In the genomic region with DNA sequence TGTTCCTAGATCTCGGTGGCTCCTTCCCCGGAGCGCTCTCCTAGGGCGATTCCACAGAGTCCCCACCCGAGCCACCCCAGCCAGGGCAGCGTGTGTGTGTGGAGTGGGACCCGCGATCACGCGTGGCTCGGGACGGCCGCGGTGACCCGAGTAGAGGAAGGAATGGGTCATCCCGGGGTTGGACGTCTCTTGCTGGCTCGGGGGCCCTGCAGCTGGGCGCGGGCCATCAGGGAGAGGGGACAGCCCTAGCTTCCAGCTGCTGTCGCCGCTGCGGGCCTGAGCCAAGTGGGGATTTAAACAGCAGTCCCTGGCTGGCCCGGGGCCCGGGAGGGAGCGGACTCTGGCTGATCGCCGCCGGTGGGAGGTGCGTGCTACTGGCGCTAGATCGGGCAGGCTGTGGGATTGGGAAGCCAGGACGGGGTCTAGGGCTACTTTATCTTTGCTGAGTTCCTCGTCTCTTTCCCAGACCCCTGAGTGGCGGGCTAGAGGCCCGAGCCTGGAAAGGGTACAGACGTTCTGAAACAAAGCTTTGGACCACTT, we compare ENCODE assay signal across 8 mouse cellular contexts. TPM values are rescaled to one million over a fixed set of nuclear protein-coding genes. Genes with fewer than 3 reads are reported as not detected.
A peak's percentile ranks its signal among the peaks of the same experiment; 100 is the strongest.
DNase-seq lines count a peak whose midpoint lies in the region; ATAC-seq and TF ChIP-seq lines count a peak whose summit lies in the region.

No protein-coding gene starts in this region.

- peaks cover 5% of the 10 kb centered on the region for H3K36me3 ChIP-seq in embryonic facial prominence, embryonic 15.5 days
- H3K36me3 ChIP-seq in heart, embryonic 10.5 days, result peaks cover 22% of the 10 kb centered on the region
- peaks cover 19% of the 10 kb centered on the region for H3K36me3 ChIP-seq in kidney, embryonic 15.5 days
- peaks cover 15% of the 10 kb centered on the region for H3K36me3 ChIP-seq in limb, embryonic 15.5 days
- no peaks in the 10 kb centered on the region for H3K36me3 ChIP-seq in midbrain, postnatal 0 days (ENCODE audit: insufficient read depth, low read length)

- H3K4me2 ChIP-seq in embryonic facial prominence, embryonic 15.5 days (replicated peaks), result peak overlapping the region; percentile 50
- peak overlapping the region; percentile 60 for H3K4me2 ChIP-seq in kidney, embryonic 15.5 days
- peak overlapping the region; percentile 45 for H3K4me2 ChIP-seq in limb, embryonic 15.5 days
- H3K4me2 ChIP-seq in midbrain, postnatal 0 days (ENCODE audit: low read depth, low read length, poor library complexity, severe bottlenecking), result peak overlapping the region; percentile 78

- no peaks in the 10 kb centered on the region for H3K9me3 ChIP-seq in embryonic facial prominence, embryonic 15.5 days (replicated peaks)
- H3K9me3 ChIP-seq in heart, embryonic 10.5 days, result no peaks in the 10 kb centered on the region
- no peaks in the 10 kb centered on the region for H3K9me3 ChIP-seq in kidney, embryonic 15.5 days (replicated peaks)
- no peaks in the 10 kb centered on the region for H3K9me3 ChIP-seq in limb, embryonic 15.5 days
- no peaks in the 10 kb centered on the region for H3K9me3 ChIP-seq in midbrain, postnatal 0 days (ENCODE audit: low read length)

- no peak for TF ChIP-seq CTCF in bone marrow macrophage, adult 2 months (IDR thresholded peaks at IDR 0.05; ENCODE audit: low read depth, low read length)
- TF ChIP-seq CTCF in midbrain, postnatal 0 days (IDR thresholded peaks at IDR 0.05), result no peak

- peak; percentile 76 for DNase-seq in A20 (ENCODE audit: low read depth, low spot score)
- peak; percentile 91 for DNase-seq in heart, embryonic 10.5 days (ENCODE audit: low spot score)
- DNase-seq in midbrain, postnatal 0 days (ENCODE audit: low spot score), result peak; percentile 83
- DNase-seq in spleen, postnatal 4 days (ENCODE audit: low spot score in 2 of 2), result peak; percentile 79 to 88

- under 1% methylated on average over 37 of the region's 37 CpGs for WGBS in embryonic facial prominence, embryonic 15.5 days
- under 1% methylated on average over 37 of the region's 37 CpGs for WGBS in heart, embryonic 10.5 days
- WGBS in kidney, embryonic 15.5 days, result under 1% methylated on average over 36 of the region's 37 CpGs
- WGBS in limb, embryonic 15.5 days, result under 1% methylated on average over 36 of the region's 37 CpGs
- WGBS in midbrain, postnatal 0 days, result under 1% methylated on average over 34 of the region's 37 CpGs

- peak overlapping the region; percentile 79 for H3K9ac ChIP-seq in embryonic facial prominence, embryonic 15.5 days
- H3K9ac ChIP-seq in kidney, embryonic 15.5 days, result peak overlapping the region; percentile 93
- peak overlapping the region; percentile 83 for H3K9ac ChIP-seq in limb, embryonic 15.5 days
- peak overlapping the region; percentile 83 for H3K9ac ChIP-seq in midbrain, postnatal 0 days (replicated peaks; ENCODE audit: low read length, poor library complexity, severe bottlenecking)

- peak; percentile 82 for ATAC-seq in embryonic facial prominence, embryonic 15.5 days (ENCODE audit: insufficient number of reproducible peaks, low FRiP score, low TSS enrichment, low read depth)
- peak; percentile 84 for ATAC-seq in kidney, embryonic 15.5 days (replicated peaks; ENCODE audit: low FRiP score)
- peak; percentile 66 for ATAC-seq in limb, embryonic 15.5 days (ENCODE audit: insufficient number of reproducible peaks, low FRiP score, low TSS enrichment, low read depth)
- ATAC-seq in midbrain, postnatal 0 days (ENCODE audit: low FRiP score), result peak; percentile 83

- H3K4me3 ChIP-seq in bone marrow macrophage, adult 2 months (ENCODE audit: insufficient read depth, low read length), result peak overlapping the region; percentile 64
- peak overlapping the region; percentile 91 for H3K4me3 ChIP-seq in embryonic facial prominence, embryonic 15.5 days (replicated peaks)
- H3K4me3 ChIP-seq in heart, embryonic 10.5 days, result peak overlapping the region; percentile 99
- peak overlapping the region; percentile 98 for H3K4me3 ChIP-seq in kidney, embryonic 15.5 days (replicated peaks)
- H3K4me3 ChIP-seq in limb, embryonic 15.5 days, result peak overlapping the region; percentile 85
- peak overlapping the region; percentile 94 for H3K4me3 ChIP-seq in midbrain, postnatal 0 days (ENCODE audit: low read depth, low read length)

- no peak for TF ChIP-seq POLR2A in bone marrow macrophage, adult 2 months (IDR thresholded peaks at IDR 0.05; ENCODE audit: borderline replicate concordance, low read depth, low read length)

- peaks cover 26% of the 10 kb centered on the region for H3K4me1 ChIP-seq in bone marrow macrophage, adult 2 months (ENCODE audit: control insufficient read depth, insufficient read depth, low read length)
- peaks cover 23% of the 10 kb centered on the region for H3K4me1 ChIP-seq in embryonic facial prominence, embryonic 15.5 days
- H3K4me1 ChIP-seq in heart, embryonic 10.5 days, result peaks cover 9% of the 10 kb centered on the region; the same call in 1 of the 2 replicates
- peaks cover 28% of the 10 kb centered on the region for H3K4me1 ChIP-seq in kidney, embryonic 15.5 days
- H3K4me1 ChIP-seq in limb, embryonic 15.5 days, result peaks cover 20% of the 10 kb centered on the region
- no peaks in the 10 kb centered on the region; the same call in 1 of the 2 replicates for H3K4me1 ChIP-seq in midbrain, postnatal 0 days (ENCODE audit: insufficient read depth, low read length)

- no peaks in the 10 kb centered on the region for H3K27me3 ChIP-seq in embryonic facial prominence, embryonic 15.5 days
- H3K27me3 ChIP-seq in heart, embryonic 10.5 days (ENCODE audit: insufficient read depth, poor library complexity, severe bottlenecking), result no peaks in the 10 kb centered on the region
- H3K27me3 ChIP-seq in kidney, embryonic 15.5 days, result no peaks in the 10 kb centered on the region
- H3K27me3 ChIP-seq in limb, embryonic 15.5 days, result no peaks in the 10 kb centered on the region
- no peaks in the 10 kb centered on the region for H3K27me3 ChIP-seq in midbrain, postnatal 0 days (ENCODE audit: insufficient read depth, low read length)

- H3K27ac ChIP-seq in bone marrow macrophage, adult 2 months (ENCODE audit: insufficient read depth, low read depth, low read length), result peak overlapping the region; percentile 60
- peak overlapping the region; percentile 98 for H3K27ac ChIP-seq in embryonic facial prominence, embryonic 15.5 days (replicated peaks)
- peak overlapping the region; percentile 98 for H3K27ac ChIP-seq in heart, embryonic 10.5 days
- peak overlapping the region; percentile 98 for H3K27ac ChIP-seq in kidney, embryonic 15.5 days
- peak overlapping the region; percentile 98 for H3K27ac ChIP-seq in limb, embryonic 15.5 days
- H3K27ac ChIP-seq in midbrain, postnatal 0 days (ENCODE audit: low read depth, low read length), result peak overlapping the region; percentile 91

RNA-seq across cellular contexts. Expression of a gene that starts 0.8 kb away (rescaled TPM):
- polyA plus RNA-seq in bone marrow macrophage, adult 2 months (2012; ENCODE audit: insufficient read depth, insufficient read length, missing spikeins), result 12.1 and 13.6 TPM in 2 replicates
- 14.1 and 15.5 TPM in 2 replicates for polyA plus RNA-seq in embryonic facial prominence, embryonic 15.5 days (2015; fragmentation: Nextera tagmentation; extraction: Ambion mirVana)
- polyA plus RNA-seq in heart, embryonic 10.5 days (2016; fragmentation: Nextera tagmentation; extraction: Ambion mirVana), result 15.5 and 16.1 TPM in 2 replicates
- polyA plus RNA-seq in kidney, embryonic 15.5 days (2015; fragmentation: Nextera tagmentation; extraction: Ambion mirVana), result 18.1 and 19.3 TPM in 2 replicates
- polyA plus RNA-seq in limb, embryonic 15.5 days (2015; fragmentation: Nextera tagmentation; extraction: Ambion mirVana), result 14.8 and 15.2 TPM in 2 replicates
- 12.0 and 12.6 TPM in 2 replicates for total RNA-seq in midbrain, postnatal 0 days (2014; rRNA removed)
- 4.1 and 4.5 TPM in 2 replicates for polyA plus RNA-seq in midbrain, postnatal 0 days (2015; fragmentation: Nextera tagmentation; extraction: Ambion mirVana)

Comparison
In these comparisons a context has a peak if more than half of its experiments do, and no peak if none do; other contexts are left out.
1. Peak in every context shown above with its lines: DNase-seq, ATAC-seq, H3K4me3 ChIP-seq and H3K27ac ChIP-seq.